Mouse (Mus musculus) heart, embryonic 15.5 days (tissue): ENCODE results near the gene Toe1. TPM values are rescaled to one million over a fixed set of nuclear protein-coding genes. Genes with fewer than 3 reads are reported as not detected.

Source experiments
- ATAC-seq: fragments of 200-750 bp; cut with Nextera tagmentation; replicated peaks from 2 replicates; pipeline ENCODE4 v1.8.0; 2017; ENCODE audit warnings: low read depth, moderate TSS enrichment; ENCODE audit not compliant: insufficient number of reproducible peaks, insufficient read depth, low FRiP score
- H3K27ac ChIP-seq: fragments of 300-500 bp; sonication (generic); 2 replicates; pipeline ENCODE4 v1.5.1; 2015; ENCODE audit warnings: mild to moderate bottlenecking, inconsistent platforms
- H3K27me3 ChIP-seq: fragments of 300-500 bp; sonication (generic); 2 replicates; pipeline ENCODE4 v1.6.1; 2015; ENCODE audit warnings: inconsistent platforms
- H3K36me3 ChIP-seq: fragments of 300-500 bp; sonication (generic); 2 replicates; pipeline ENCODE4 v1.6.1; 2015; ENCODE audit warnings: mild to moderate bottlenecking, inconsistent platforms
- H3K4me1 ChIP-seq: fragments of 300-500 bp; sonication (generic); replicated peaks from 2 replicates; pipeline ENCODE4 v1.6.1; 2015; ENCODE audit warnings: inconsistent platforms
- H3K4me2 ChIP-seq: fragments of 300-500 bp; sonication (generic); 2 replicates; pipeline ENCODE4 v1.6.1; 2015; ENCODE audit warnings: inconsistent platforms, mild to moderate bottlenecking, moderate library complexity
- H3K4me3 ChIP-seq: fragments of 300-500 bp; sonication (generic); 2 replicates; pipeline ENCODE4 v1.5.1; 2015; ENCODE audit warnings: mild to moderate bottlenecking, inconsistent platforms
- H3K9ac ChIP-seq: fragments of 300-500 bp; sonication (generic); 2 replicates; pipeline ENCODE4 v1.6.1; 2015; ENCODE audit warnings: mild to moderate bottlenecking, inconsistent platforms
- H3K9me3 ChIP-seq: fragments of 300-500 bp; sonication (generic); replicated peaks from 2 replicates; pipeline ENCODE4 v1.6.1; 2016; ENCODE audit warnings: inconsistent platforms
- WGBS: fragments of 180-500 bp; shearing (Covaris S2); methylation state at CpG from one replicate; pipeline ENCODE4 v1.1.7; 2015; ENCODE audit warnings: mixed read lengths; 5-methylcytosine and 5-hydroxymethylcytosine counted together
- polyA plus RNA-seq: library from polyadenylated mRNA; unstranded; fragments of >200 nt; fragmentation: Nextera tagmentation; extraction: Ambion mirVana; gene quantifications from 2 replicates; pipeline ENCODE4 v1.2.1, GENCODE M21; 2015

Toe1 gene
- polyA plus RNA-seq, 1 experiment from 2014 or later = 17.9 TPM

- peak overlapping the region; percentile 70 for H3K4me3 ChIP-seq
- H3K27me3 ChIP-seq = peaks cover 15% of the 10 kb centered on the region
- no peaks in the 10 kb centered on the region for H3K36me3 ChIP-seq
- peak overlapping the region; percentile 86 for H3K27ac ChIP-seq
- peak overlapping the region; percentile 81 for H3K4me2 ChIP-seq
- ATAC-seq = peak; percentile 44
- H3K4me1 ChIP-seq = peaks cover 18% of the 10 kb centered on the region
- WGBS = 1% methylated on average over 29 of the region's 29 CpGs
- H3K9ac ChIP-seq = peak overlapping the region; percentile 73
- H3K9me3 ChIP-seq = no peaks in the 10 kb centered on the region
These were observed 17.1 kb upstream of the Toe1 start for GRCm38 (mm10) chr4:116824541-116825004.

DNA sequence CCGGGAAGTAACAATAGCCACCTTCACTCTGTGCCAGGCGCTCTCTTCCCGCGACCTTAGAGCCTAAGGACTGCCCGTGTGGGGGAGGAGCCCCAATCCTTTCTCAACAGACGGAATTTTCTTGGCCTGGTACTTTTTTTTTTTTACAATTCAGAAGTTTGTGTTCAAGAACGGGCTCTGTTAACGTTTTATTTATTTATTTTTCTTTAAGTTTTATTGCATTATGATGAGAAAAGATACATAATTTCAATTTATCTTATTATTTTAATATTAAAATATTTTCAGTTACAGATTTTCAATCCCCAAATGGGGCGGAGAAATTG lies 14.2 kb upstream of the Toe1 start, which contains the start of gene Hpdl:
Gene Hpdl (minus strand): TSS at position 14 of the 323 bp plus-strand sequence.
- no peak within 1 kb of the TSS for H3K27ac ChIP-seq

DNA sequence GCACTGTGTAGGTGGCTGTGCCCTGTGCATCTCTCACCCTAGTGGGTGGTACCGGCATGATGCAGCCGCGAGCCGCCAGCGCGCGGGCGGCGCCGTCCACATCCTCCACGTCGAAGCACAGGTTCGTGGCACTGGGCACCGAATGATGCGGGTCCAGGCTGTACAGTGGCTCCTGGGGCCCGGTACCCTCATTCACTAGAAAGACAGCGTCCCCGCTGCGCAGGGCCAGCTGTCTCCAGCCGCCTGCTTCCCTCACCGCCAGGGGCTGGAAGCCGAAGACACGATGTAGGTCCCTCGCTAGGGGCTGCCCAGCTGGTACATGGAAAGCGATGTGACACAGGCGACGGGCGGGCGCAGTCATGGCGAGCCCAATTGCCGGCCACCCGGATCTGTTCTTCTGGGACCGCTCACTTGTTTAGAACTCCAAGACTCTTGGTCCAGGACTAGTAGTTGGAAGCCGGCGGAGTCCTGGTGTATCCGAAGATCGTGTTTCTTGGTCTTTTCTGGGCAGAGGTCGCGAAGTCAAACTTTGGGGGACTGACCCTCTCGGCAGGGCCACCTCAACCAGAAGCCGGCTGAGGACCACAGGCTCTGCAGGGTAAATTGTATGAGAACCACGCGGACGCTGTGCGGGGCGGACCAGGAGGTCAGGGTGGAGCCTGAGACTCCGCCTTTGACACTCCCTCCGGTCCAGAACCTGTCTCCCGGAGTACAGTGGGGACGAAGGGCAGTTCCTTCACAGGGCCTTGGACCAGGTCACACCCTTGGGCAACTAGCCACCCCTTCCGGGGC lies 13.7 kb upstream of the Toe1 start:
- H3K27me3 ChIP-seq = peaks cover 15% of the 10 kb centered on the region
- peak overlapping the region; percentile 99 for H3K4me2 ChIP-seq
- no peaks in the 10 kb centered on the region for H3K9me3 ChIP-seq
- WGBS = under 1% methylated on average over 51 of the region's 51 CpGs
- H3K27ac ChIP-seq = no peak overlapping the region
- H3K4me1 ChIP-seq = peaks cover 18% of the 10 kb centered on the region
- H3K36me3 ChIP-seq = no peaks in the 10 kb centered on the region
- ATAC-seq = peak; percentile 70
- peak overlapping the region; percentile 57 for H3K4me3 ChIP-seq
- H3K9ac ChIP-seq = peak overlapping the region; percentile 51

More for the DNA sequence above, 14.2 kb upstream of the Toe1 start, which contains the start of gene Hpdl:
- no peaks in the 10 kb centered on the region for H3K36me3 ChIP-seq
- peaks cover 15% of the 10 kb centered on the region for H3K27me3 ChIP-seq
- no peak for ATAC-seq
- peak within 1 kb of the TSS; percentile 99 for H3K4me2 ChIP-seq
- H3K9me3 ChIP-seq = no peaks in the 10 kb centered on the region
- 11% methylated on average over 9 of the region's 9 CpGs for WGBS
- peak within 1 kb of the TSS; percentile 51 for H3K9ac ChIP-seq
- peaks cover 18% of the 10 kb centered on the region for H3K4me1 ChIP-seq
- peak within 1 kb of the TSS; percentile 57 for H3K4me3 ChIP-seq

DNA sequence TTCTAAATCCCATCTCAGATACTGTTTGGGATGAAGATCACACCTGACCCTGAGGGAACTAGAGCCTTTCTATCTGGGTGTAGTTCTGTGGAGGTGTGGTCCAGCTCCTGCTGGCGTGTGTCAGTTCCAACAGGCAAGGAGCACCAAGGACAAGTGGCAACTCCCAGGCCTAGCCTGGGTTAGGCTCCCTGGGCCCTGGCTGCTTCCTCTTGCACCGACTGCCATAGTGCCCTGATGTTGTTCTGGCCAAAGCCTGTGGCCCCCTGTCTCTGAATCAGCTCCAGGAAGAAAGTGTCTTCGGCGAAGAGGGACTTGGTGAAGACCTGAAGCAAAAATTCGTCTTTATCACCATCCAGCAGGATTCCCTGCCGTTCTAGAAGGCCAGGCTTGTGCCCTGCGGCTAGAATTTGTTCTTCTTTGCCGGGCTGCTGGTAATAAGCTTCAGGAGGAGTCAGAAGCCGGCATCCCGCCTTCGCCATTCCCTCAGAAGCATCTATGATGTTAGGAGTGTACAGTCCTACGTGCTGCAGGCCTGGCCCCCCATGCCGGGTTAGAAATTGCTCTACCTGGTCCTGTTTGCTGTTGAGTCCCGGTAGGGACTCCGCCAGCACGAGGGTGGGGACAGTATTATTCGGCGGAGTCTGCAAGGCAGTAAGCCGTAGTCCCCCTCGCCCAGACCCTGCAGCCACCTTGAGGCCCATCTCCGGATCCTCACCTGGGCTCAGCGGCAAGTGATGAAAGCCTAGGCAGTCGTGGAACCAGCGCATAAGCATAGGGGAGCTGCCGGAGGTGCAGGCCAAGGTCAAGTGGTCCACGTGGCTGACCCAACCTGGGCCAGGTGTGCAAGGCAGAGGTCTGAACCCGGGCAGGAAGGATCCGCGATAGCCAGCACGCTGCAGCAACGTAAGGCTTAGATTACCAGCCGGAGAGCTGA lies 12.8 kb upstream of the Toe1 start:
- Histone ChIP-seq H3K27me3 (peaks cover 15% of the 10 kb centered on the region), H3K36me3 (no peaks in the 10 kb centered on the region), H3K4me3 (peak overlapping the region; percentile 57), H3K4me1 (peaks cover 15% of the 10 kb centered on the region), H3K9ac (peak overlapping the region; percentile 51), H3K9me3 (no peaks in the 10 kb centered on the region), H3K4me2 (peak overlapping the region; percentile 99), H3K27ac (no peak overlapping the region)
- ATAC-seq = no peak
- 27% methylated on average over 32 of the region's 32 CpGs for WGBS

- no peak for ATAC-seq
- Histone ChIP-seq H3K4me3 (no peak overlapping the region), H3K9me3 (no peaks in the 10 kb centered on the region), H3K27me3 (peaks cover 15% of the 10 kb centered on the region), H3K27ac (no peak overlapping the region), H3K4me1 (peaks cover 8% of the 10 kb centered on the region), H3K9ac (no peak overlapping the region), H3K4me2 (no peak overlapping the region), H3K36me3 (no peaks in the 10 kb centered on the region)
- WGBS = 89% methylated on average over 6 of the region's 6 CpGs
These were observed 10.0 kb upstream of the Toe1 start for GRCm38 (mm10) chr4:116817486-116817885.

DNA sequence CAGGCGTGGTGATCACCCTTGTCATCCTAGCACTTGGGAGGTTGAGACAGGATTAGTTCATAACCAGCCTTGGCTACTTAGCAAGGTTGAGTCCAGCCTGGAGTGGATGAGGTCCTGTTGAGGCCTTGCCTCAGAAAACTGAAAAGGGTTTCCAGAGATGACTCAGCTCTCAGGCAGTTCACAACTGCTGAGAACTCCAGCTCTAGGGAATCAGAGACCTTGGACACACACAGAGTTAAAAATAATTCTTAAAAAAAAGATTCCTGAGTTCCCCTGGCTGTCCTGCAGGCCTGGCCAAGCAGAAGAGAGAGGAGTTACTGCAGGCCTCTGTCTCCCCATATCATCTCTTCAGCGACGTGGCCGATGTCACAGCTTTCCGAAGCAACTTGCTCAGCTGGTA lies 7.8 kb upstream of the Toe1 start:
- H3K4me2 ChIP-seq = no peak overlapping the region
- no peaks in the 10 kb centered on the region for H3K4me1 ChIP-seq
- no peak overlapping the region for H3K9ac ChIP-seq
- no peak for ATAC-seq
- no peaks in the 10 kb centered on the region for H3K36me3 ChIP-seq
- no peak overlapping the region for H3K4me3 ChIP-seq
- H3K27me3 ChIP-seq = peaks cover 6% of the 10 kb centered on the region; the same call in 1 of the 2 replicates
- 60% methylated on average over 5 of the region's 5 CpGs for WGBS
- H3K27ac ChIP-seq = no peak overlapping the region
- no peaks in the 10 kb centered on the region for H3K9me3 ChIP-seq

GRCm38 (mm10) chr4:116811012-116811411 lies 3.6 kb upstream of the Toe1 start:
- no peaks in the 10 kb centered on the region for H3K9me3 ChIP-seq
- no peak overlapping the region for H3K27ac ChIP-seq
- H3K9ac ChIP-seq = no peak overlapping the region
- no peak for ATAC-seq
- no peaks in the 10 kb centered on the region for H3K36me3 ChIP-seq
- 67% methylated on average over 3 of the region's 3 CpGs for WGBS
- no peak overlapping the region for H3K4me3 ChIP-seq
- H3K4me2 ChIP-seq = no peak overlapping the region
- peaks cover 13% of the 10 kb centered on the region for H3K4me1 ChIP-seq
- no peaks in the 10 kb centered on the region for H3K27me3 ChIP-seq

- 39% methylated on average over 5 of the region's 5 CpGs for WGBS
- no peaks in the 10 kb centered on the region for H3K9me3 ChIP-seq
- H3K4me1 ChIP-seq = peaks cover 9% of the 10 kb centered on the region
- H3K36me3 ChIP-seq = peaks cover 30% of the 10 kb centered on the region
- H3K27me3 ChIP-seq = no peaks in the 10 kb centered on the region
- no peak overlapping the region for H3K4me3 ChIP-seq
- H3K27ac ChIP-seq = no peak overlapping the region
- ATAC-seq = no peak
- no peak overlapping the region for H3K9ac ChIP-seq
- no peak overlapping the region for H3K4me2 ChIP-seq
These were observed 7.5 kb downstream of the Toe1 start for GRCm38 (mm10) chr4:116799901-116800300.

GRCm38 (mm10) chr4:116796442-116797110 lies 10.9 kb downstream of the Toe1 start:
- H3K4me2 ChIP-seq = peak overlapping the region; percentile 29; the same call in 1 of the 2 replicates
- peak overlapping the region; percentile 84 for H3K27ac ChIP-seq
- no peaks in the 10 kb centered on the region for H3K9me3 ChIP-seq
- H3K4me3 ChIP-seq = no peak overlapping the region
- 39% methylated on average over 1 of the region's 1 CpGs for WGBS
- H3K36me3 ChIP-seq = no peaks in the 10 kb centered on the region
- no peaks in the 10 kb centered on the region for H3K27me3 ChIP-seq
- ATAC-seq = peak; percentile 85
- no peak overlapping the region for H3K9ac ChIP-seq
- peaks cover 9% of the 10 kb centered on the region for H3K4me1 ChIP-seq

DNA sequence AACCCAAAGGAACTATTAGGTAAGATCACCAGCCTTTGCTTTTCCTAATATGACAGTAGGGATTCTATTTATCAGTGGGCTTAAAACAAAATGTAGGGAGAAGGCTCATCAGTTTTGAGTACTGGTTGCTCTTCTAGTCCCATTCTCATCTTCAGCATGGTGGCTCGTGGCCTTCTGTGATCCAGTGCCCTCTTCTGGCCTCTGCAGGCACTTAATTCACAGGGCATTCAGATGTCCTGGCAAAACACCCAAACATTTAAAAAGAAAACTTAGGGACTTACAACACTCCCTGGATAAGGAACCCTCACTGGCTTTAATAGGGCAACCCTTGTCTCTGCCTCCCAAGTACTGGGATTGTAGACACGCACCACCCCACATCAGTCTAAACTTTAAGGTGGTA lies 13.2 kb downstream of the Toe1 start:
- 75% methylated on average over 2 of the region's 2 CpGs for WGBS
- peaks cover 9% of the 10 kb centered on the region for H3K4me1 ChIP-seq
- no peak for ATAC-seq
- H3K4me3 ChIP-seq = no peak overlapping the region
- no peaks in the 10 kb centered on the region for H3K9me3 ChIP-seq
- no peak overlapping the region for H3K27ac ChIP-seq
- H3K4me2 ChIP-seq = no peak overlapping the region
- no peak overlapping the region for H3K9ac ChIP-seq
- no peaks in the 10 kb centered on the region for H3K36me3 ChIP-seq
- no peaks in the 10 kb centered on the region for H3K27me3 ChIP-seq

DNA sequence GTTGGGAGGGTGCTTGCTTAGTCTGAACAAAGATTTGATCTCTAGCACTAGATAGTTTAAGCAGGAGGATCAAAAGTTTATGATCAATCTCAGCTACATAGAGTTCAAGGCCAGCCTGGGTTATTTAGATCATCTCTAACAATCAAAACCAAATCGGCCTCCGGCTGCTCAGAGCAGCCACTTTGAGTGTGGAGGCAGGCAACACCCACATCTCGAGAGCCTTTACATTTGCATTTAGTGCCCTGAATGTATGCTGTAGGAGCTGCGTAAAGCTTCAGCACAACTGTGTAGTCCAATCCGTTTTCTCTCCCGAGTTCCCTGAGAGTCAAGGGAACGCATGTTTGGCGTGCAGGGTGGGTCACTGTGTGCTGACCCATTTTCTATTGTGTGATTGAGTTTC lies 15.0 kb downstream of the Toe1 start:
- Histone ChIP-seq H3K4me2 (no peak overlapping the region), H3K4me3 (no peak overlapping the region), H3K9me3 (no peaks in the 10 kb centered on the region), H3K9ac (no peak overlapping the region), H3K36me3 (no peaks in the 10 kb centered on the region), H3K27me3 (no peaks in the 10 kb centered on the region), H3K4me1 (peaks cover 9% of the 10 kb centered on the region), H3K27ac (no peak overlapping the region)
- no peak for ATAC-seq
- WGBS = 89% methylated on average over 8 of the region's 8 CpGs
